Mouse (Mus musculus): ENCODE data around the gene Olfr1178. TPM values are rescaled to one million over a fixed set of nuclear protein-coding genes. Genes with fewer than 3 reads are reported as not detected.

Olfr1178 gene
- polyA plus RNA-seq (2012; rRNA removed): not detected in 2 replicates

GRCm38 (mm10) chr2:88386762-88387161, at the start of gene Olfr1178:
Gene Olfr1178, plus strand, starts transcription at chr2:88387062.
- TF ChIP-seq CTCF (IDR thresholded peaks at IDR 0.05; ENCODE audit: borderline replicate concordance, extremely low read depth, insufficient read depth, insufficient read length) (no peak), POLR2A (IDR thresholded peaks at IDR 0.05; ENCODE audit: borderline replicate concordance, extremely low read depth, insufficient read depth, insufficient read length, poor library complexity, severe bottlenecking) (no peak)
- no peak for DNase-seq (ENCODE audit: low read depth)

GRCm38 (mm10) chr2:88346392-88346791, 40.5 kb upstream of the Olfr1178 start, which contains the start of gene Olfr1177-ps:
Gene Olfr1177-ps, minus strand, starts transcription at chr2:88346492.
- TF ChIP-seq CTCF (IDR thresholded peaks at IDR 0.05; ENCODE audit: borderline replicate concordance, extremely low read depth, insufficient read depth, insufficient read length): no peak
- no peak for TF ChIP-seq POLR2A (IDR thresholded peaks at IDR 0.05; ENCODE audit: borderline replicate concordance, extremely low read depth, insufficient read depth, insufficient read length, poor library complexity, severe bottlenecking)
- DNase-seq (ENCODE audit: low read depth): no peak

- DNase-seq (ENCODE audit: low read depth): peak; percentile 73
- TF ChIP-seq CTCF (IDR thresholded peaks at IDR 0.05; ENCODE audit: borderline replicate concordance, extremely low read depth, insufficient read depth, insufficient read length) (no peak), POLR2A (IDR thresholded peaks at IDR 0.05; ENCODE audit: borderline replicate concordance, extremely low read depth, insufficient read depth, insufficient read length, poor library complexity, severe bottlenecking) (no peak)
Observed at GRCm38 (mm10) chr2:88356304-88356703, 30.6 kb upstream of the Olfr1178 start.

- no peak for DNase-seq (ENCODE audit: low read depth)
- TF ChIP-seq POLR2A (IDR thresholded peaks at IDR 0.05; ENCODE audit: borderline replicate concordance, extremely low read depth, insufficient read depth, insufficient read length, poor library complexity, severe bottlenecking) (no peak), CTCF (IDR thresholded peaks at IDR 0.05; ENCODE audit: borderline replicate concordance, extremely low read depth, insufficient read depth, insufficient read length) (no peak)
Observed at GRCm38 (mm10) chr2:88406353-88406752, 19.5 kb downstream of the Olfr1178 start, which contains the start of gene Olfr1179. Gene Olfr1179, minus strand, starts transcription at chr2:88406453.

GRCm38 (mm10) chr2:88419051-88419450, 32.2 kb downstream of the Olfr1178 start, which contains the start of gene Olfr1180:
Gene Olfr1180, minus strand, starts transcription at chr2:88419151.
- no peak for DNase-seq (ENCODE audit: low read depth)
- no peak for TF ChIP-seq POLR2A (IDR thresholded peaks at IDR 0.05; ENCODE audit: borderline replicate concordance, extremely low read depth, insufficient read depth, insufficient read length, poor library complexity, severe bottlenecking)
- TF ChIP-seq CTCF (IDR thresholded peaks at IDR 0.05; ENCODE audit: borderline replicate concordance, extremely low read depth, insufficient read depth, insufficient read length): no peak

- no peak for DNase-seq (ENCODE audit: low read depth)
- no peak for TF ChIP-seq POLR2A (IDR thresholded peaks at IDR 0.05; ENCODE audit: borderline replicate concordance, extremely low read depth, insufficient read depth, insufficient read length, poor library complexity, severe bottlenecking)
Observed at GRCm38 (mm10) chr2:88426071-88426470, 39.2 kb downstream of the Olfr1178 start, which contains the start of gene Olfr1181. Gene Olfr1181, minus strand, starts transcription at chr2:88426171.

GRCm38 (mm10) chr2:88449031-88449430, 62.2 kb downstream of the Olfr1178 start, which contains the start of gene Gm13757:
Gene Gm13757, minus strand, starts transcription at chr2:88449131.
- DNase-seq (ENCODE audit: low read depth): no peak
- TF ChIP-seq CTCF (IDR thresholded peaks at IDR 0.05; ENCODE audit: borderline replicate concordance, extremely low read depth, insufficient read depth, insufficient read length): no peak
- TF ChIP-seq POLR2A (IDR thresholded peaks at IDR 0.05; ENCODE audit: borderline replicate concordance, extremely low read depth, insufficient read depth, insufficient read length, poor library complexity, severe bottlenecking): no peak

Other genes with a start within 250 kb of the Olfr1178 start
- not detected in 2 replicates for gene Olfr1167, start 231.9 kb upstream of the Olfr1178 start, polyA plus RNA-seq (2012; rRNA removed)
- not detected in 2 replicates for gene Olfr1168, start 205.2 kb upstream of the Olfr1178 start, polyA plus RNA-seq (2012; rRNA removed)
- gene Olfr1170, start 158.7 kb upstream of the Olfr1178 start, polyA plus RNA-seq (2012; rRNA removed): not detected in 2 replicates
- not detected in 2 replicates for gene Olfr1173, start 107.2 kb upstream of the Olfr1178 start, polyA plus RNA-seq (2012; rRNA removed)
- not detected in 2 replicates for gene Olfr1174-ps, start 71.9 kb upstream of the Olfr1178 start, polyA plus RNA-seq (2012; rRNA removed)
- not detected in 2 replicates for gene Olfr1175-ps, start 59.8 kb upstream of the Olfr1178 start, polyA plus RNA-seq (2012; rRNA removed)
- gene Olfr1176, start 50.3 kb upstream of the Olfr1178 start, polyA plus RNA-seq (2012; rRNA removed): not detected in 2 replicates
- gene Olfr1177-ps, start 40.6 kb upstream of the Olfr1178 start, polyA plus RNA-seq (2012; rRNA removed): not detected in 2 replicates
- gene Olfr1179, start 19.4 kb downstream of the Olfr1178 start, polyA plus RNA-seq (2012; rRNA removed): not detected in 2 replicates
- not detected in 2 replicates for gene Olfr1180, start 32.1 kb downstream of the Olfr1178 start, polyA plus RNA-seq (2012; rRNA removed)
- not detected in 2 replicates for gene Olfr1181, start 39.1 kb downstream of the Olfr1178 start, polyA plus RNA-seq (2012; rRNA removed)
- gene Gm13757, start 62.1 kb downstream of the Olfr1178 start, polyA plus RNA-seq (2012; rRNA removed): not detected in 2 replicates
- not detected in 2 replicates for gene Olfr1183, start 67.8 kb downstream of the Olfr1178 start, polyA plus RNA-seq (2012; rRNA removed)
- gene Olfr1184, start 96.5 kb downstream of the Olfr1178 start, polyA plus RNA-seq (2012; rRNA removed): not detected in 2 replicates
- gene Olfr1185-ps1, start 106.3 kb downstream of the Olfr1178 start, polyA plus RNA-seq (2012; rRNA removed): not detected in 2 replicates
- gene Olfr1186, start 131.5 kb downstream of the Olfr1178 start, polyA plus RNA-seq (2012; rRNA removed): not detected in 2 replicates
- gene Olfr1188, start 169.9 kb downstream of the Olfr1178 start, polyA plus RNA-seq (2012; rRNA removed): not detected in 2 replicates
- not detected in 2 replicates for gene Olfr1189, start 199.4 kb downstream of the Olfr1178 start, polyA plus RNA-seq (2012; rRNA removed)